Mouse (Mus musculus) ES-E14 (cell line): ENCODE measurements at regions not wholly inside any gene's neighbourhood (a gene's known extent, or its start where the extent isn't known, plus 50 kb on each side); places are given as distances from the start of the nearest gene placed in this dataset.

Experiments
- CHD2 ChIP-seq: IDR thresholded peaks from 2 replicates; pipeline ENCODE4 v1.6.1; 2014; ENCODE audit warnings: mild to moderate bottlenecking, low read depth, low read length, inconsistent platforms
- HCFC1 ChIP-seq: IDR thresholded peaks from 2 replicates; pipeline ENCODE4 v1.6.1; 2012; ENCODE audit warnings: low read length, inconsistent platforms, borderline replicate concordance; ENCODE audit not compliant: insufficient read depth
- MAFK ChIP-seq: IDR thresholded peaks from 2 replicates; pipeline ENCODE4 v1.6.1; 2014; ENCODE audit warnings: mild to moderate bottlenecking, low read depth, low read length, inconsistent platforms; ENCODE audit not compliant: insufficient read depth
- ZC3H11A ChIP-seq: IDR thresholded peaks from 2 replicates; pipeline ENCODE4 v1.6.1; 2012; ENCODE audit warnings: low read depth, mild to moderate bottlenecking, inconsistent platforms, low read length, borderline replicate concordance
- ZNF384 ChIP-seq: IDR thresholded peaks from 2 replicates; pipeline ENCODE4 v1.6.1; 2012; ENCODE audit warnings: low read depth, low read length, inconsistent platforms

DNA sequence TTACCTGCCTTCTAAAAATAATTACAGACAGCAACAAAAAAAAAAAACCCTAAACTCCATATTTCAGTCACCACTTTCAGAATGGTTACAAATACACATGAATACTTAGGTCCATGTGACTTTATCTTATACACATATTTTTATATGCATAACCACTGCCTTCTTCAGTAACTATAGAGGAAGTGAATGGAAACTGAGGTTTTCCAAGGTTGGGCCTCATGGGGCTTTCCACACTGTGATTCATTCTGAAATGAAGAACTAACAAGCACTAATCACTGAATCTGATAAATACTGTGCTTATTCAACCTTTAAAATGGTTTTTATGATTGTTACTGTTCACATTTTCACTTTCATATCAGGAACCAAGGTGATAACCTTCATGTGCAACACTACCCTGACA lies 114.4 kb upstream of the Ccser1 start:
- TF ChIP-seq MAFK (no peak), ZNF384 (no peak), HCFC1 (no peak), ZC3H11A (no peak), CHD2 (no peak)
